Mouse (Mus musculus) frontal cortex, postnatal 36 days (tissue): ENCODE measurements around the gene Grik3.

Source experiments
- DNase-seq, 2 experiments: peaks; one replicate each; pipeline ENCODE4 v3.0.0; 2022; ENCODE audit warnings: low spot score in 2 of 2

Gene Grik3

GRCm38 (mm10) chr4:125726241-125726640 is 235.7 kb downstream of the Grik3 start:
- DNase-seq, result no peak

GRCm38 (mm10) chr4:125727030-125727429 is 236.5 kb downstream of the Grik3 start:
- DNase-seq, result no peak

GRCm38 (mm10) chr4:125727626-125728025 is 237.1 kb downstream of the Grik3 start:
- DNase-seq, result no peak

- no peak for DNase-seq
These were observed 237.8 kb downstream of the Grik3 start for GRCm38 (mm10) chr4:125728091-125728863.

- no peak for DNase-seq
These were observed 239.1 kb downstream of the Grik3 start for GRCm38 (mm10) chr4:125729305-125730220.

- DNase-seq, result no peak
These were observed 240.3 kb downstream of the Grik3 start for GRCm38 (mm10) chr4:125730751-125731150.

GRCm38 (mm10) chr4:125736783-125737182 is 246.3 kb downstream of the Grik3 start:
- no peak for DNase-seq

- no peak for DNase-seq
These were observed 248.3 kb downstream of the Grik3 start for GRCm38 (mm10) chr4:125738825-125739224.

- DNase-seq, result no peak
These were observed 251.7 kb downstream of the Grik3 start for GRCm38 (mm10) chr4:125742162-125742571.

- no peak for DNase-seq
These were observed 255.4 kb downstream of the Grik3 start for GRCm38 (mm10) chr4:125745902-125746301.

GRCm38 (mm10) chr4:125756393-125756792 is 265.9 kb downstream of the Grik3 start:
- peak; percentile 5 to 14 for DNase-seq

GRCm38 (mm10) chr4:125760326-125760725 is 269.8 kb downstream of the Grik3 start:
- DNase-seq, result no peak

GRCm38 (mm10) chr4:125763056-125763455 is 272.6 kb downstream of the Grik3 start:
- no peak for DNase-seq
